Mouse (Mus musculus): Measurements from ENCODE around the gene Lexm. TPM values are rescaled to one million over a fixed set of nuclear protein-coding genes. Genes with fewer than 3 reads are reported as not detected.

Lexm gene
- polyA plus RNA-seq, 1 experiment from 2014 or later, result not detected

- Histone ChIP-seq H3K4me1 (replicated peaks; ENCODE audit: control insufficient read depth, insufficient read depth, low read length) (0 out of 2 replicates have a peak, but pooled peaks cover 8% of the 10 kb centered on the region), H3K9ac (ENCODE audit: low read depth, low read length) (no peak overlapping the region), H3K36me3 (ENCODE audit: control insufficient read depth, insufficient read depth) (no peaks in the 10 kb centered on the region), H3K4me3 (ENCODE audit: low read depth, low read length) (no peak overlapping the region), H3K27ac (ENCODE audit: low read depth, low read length) (no peak overlapping the region), H3K27me3 (replicated peaks; ENCODE audit: control insufficient read depth, insufficient read depth, low read length) (no peaks in the 10 kb centered on the region), H3K4me2 (replicated peaks; ENCODE audit: low read depth) (no peak overlapping the region), H3K9me3 (ENCODE audit: control insufficient read depth) (no peaks in the 10 kb centered on the region)
- no peak for ATAC-seq
- WGBS, result 61% methylated on average over 3 of the region's 3 CpGs
- no peak for TF ChIP-seq CTCF (IDR thresholded peaks at IDR 0.05; ENCODE audit: low read depth)
Measured at GRCm38 (mm10) chr4:106613560-106613959, 3.5 kb downstream of the Lexm start.

GRCm38 (mm10) chr4:106613105-106613504 lies 3.9 kb downstream of the Lexm start:
- ATAC-seq, result no peak
- WGBS, result 79% methylated on average over 8 of the region's 8 CpGs
- Histone ChIP-seq H3K27me3 (replicated peaks; ENCODE audit: control insufficient read depth, insufficient read depth, low read length) (no peaks in the 10 kb centered on the region), H3K9ac (ENCODE audit: low read depth, low read length) (no peak overlapping the region), H3K36me3 (ENCODE audit: control insufficient read depth, insufficient read depth) (no peaks in the 10 kb centered on the region), H3K4me1 (replicated peaks; ENCODE audit: control insufficient read depth, insufficient read depth, low read length) (0 out of 2 replicates have a peak, but pooled peaks cover 8% of the 10 kb centered on the region), H3K9me3 (ENCODE audit: control insufficient read depth) (no peaks in the 10 kb centered on the region), H3K4me2 (replicated peaks; ENCODE audit: low read depth) (no peak overlapping the region), H3K4me3 (ENCODE audit: low read depth, low read length) (no peak overlapping the region), H3K27ac (ENCODE audit: low read depth, low read length) (no peak overlapping the region)
- TF ChIP-seq CTCF (IDR thresholded peaks at IDR 0.05; ENCODE audit: low read depth), result no peak

- Histone ChIP-seq H3K27me3 (replicated peaks; ENCODE audit: control insufficient read depth, insufficient read depth, low read length) (no peaks in the 10 kb centered on the region), H3K4me2 (replicated peaks; ENCODE audit: low read depth) (no peak overlapping the region), H3K9me3 (ENCODE audit: control insufficient read depth) (no peaks in the 10 kb centered on the region), H3K27ac (ENCODE audit: low read depth, low read length) (no peak overlapping the region), H3K36me3 (ENCODE audit: control insufficient read depth, insufficient read depth) (no peaks in the 10 kb centered on the region), H3K4me1 (replicated peaks; ENCODE audit: control insufficient read depth, insufficient read depth, low read length) (no peaks in the 10 kb centered on the region), H3K4me3 (ENCODE audit: low read depth, low read length) (no peak overlapping the region), H3K9ac (ENCODE audit: low read depth, low read length) (no peak overlapping the region)
- no peak for TF ChIP-seq CTCF (IDR thresholded peaks at IDR 0.05; ENCODE audit: low read depth)
- 63% methylated on average over 1 of the region's 1 CpGs for WGBS
- no peak for ATAC-seq
Measured at GRCm38 (mm10) chr4:106607905-106608304, 9.1 kb downstream of the Lexm start.

GRCm38 (mm10) chr4:106606639-106607554 lies 10.1 kb downstream of the Lexm start:
- H3K4me1 ChIP-seq (replicated peaks; ENCODE audit: control insufficient read depth, insufficient read depth, low read length), result no peaks in the 10 kb centered on the region
- H3K27ac ChIP-seq (ENCODE audit: low read depth, low read length), result no peak overlapping the region
- H3K9ac ChIP-seq (ENCODE audit: low read depth, low read length), result no peak overlapping the region
- H3K4me2 ChIP-seq (replicated peaks; ENCODE audit: low read depth), result 0 out of 2 replicates have a peak overlapping the region, but pooled peaks have one; percentile 21
- H3K27me3 ChIP-seq (replicated peaks; ENCODE audit: control insufficient read depth, insufficient read depth, low read length), result no peaks in the 10 kb centered on the region
- 40% methylated on average over 18 of the region's 18 CpGs for WGBS
- no peaks in the 10 kb centered on the region for H3K36me3 ChIP-seq (ENCODE audit: control insufficient read depth, insufficient read depth)
- ATAC-seq, result peak; percentile 56; the same call in 1 of the 2 replicates
- TF ChIP-seq CTCF (IDR thresholded peaks at IDR 0.05; ENCODE audit: low read depth), result no peak
- H3K4me3 ChIP-seq (ENCODE audit: low read depth, low read length), result no peak overlapping the region
- H3K9me3 ChIP-seq (ENCODE audit: control insufficient read depth), result peaks cover 3% of the 10 kb centered on the region; the same call in 1 of the 2 replicates

GRCm38 (mm10) chr4:106600770-106601169 lies 16.3 kb downstream of the Lexm start:
- Histone ChIP-seq H3K27me3 (replicated peaks; ENCODE audit: control insufficient read depth, insufficient read depth, low read length) (no peaks in the 10 kb centered on the region), H3K4me1 (replicated peaks; ENCODE audit: control insufficient read depth, insufficient read depth, low read length) (no peaks in the 10 kb centered on the region), H3K9ac (ENCODE audit: low read depth, low read length) (no peak overlapping the region), H3K9me3 (ENCODE audit: control insufficient read depth) (peaks cover 3% of the 10 kb centered on the region; the same call in 1 of the 2 replicates), H3K36me3 (ENCODE audit: control insufficient read depth, insufficient read depth) (no peaks in the 10 kb centered on the region), H3K27ac (ENCODE audit: low read depth, low read length) (no peak overlapping the region), H3K4me3 (ENCODE audit: low read depth, low read length) (no peak overlapping the region), H3K4me2 (replicated peaks; ENCODE audit: low read depth) (no peak overlapping the region)
- TF ChIP-seq CTCF (IDR thresholded peaks at IDR 0.05; ENCODE audit: low read depth), result no peak
- ATAC-seq, result no peak
- WGBS, result 67% methylated on average over 4 of the region's 4 CpGs

GRCm38 (mm10) chr4:106599415-106599814 lies 17.6 kb downstream of the Lexm start:
- Histone ChIP-seq H3K27ac (ENCODE audit: low read depth, low read length) (no peak overlapping the region), H3K4me3 (ENCODE audit: low read depth, low read length) (no peak overlapping the region), H3K4me1 (replicated peaks; ENCODE audit: control insufficient read depth, insufficient read depth, low read length) (no peaks in the 10 kb centered on the region), H3K9me3 (ENCODE audit: control insufficient read depth) (peaks cover 3% of the 10 kb centered on the region; the same call in 1 of the 2 replicates), H3K36me3 (ENCODE audit: control insufficient read depth, insufficient read depth) (no peaks in the 10 kb centered on the region), H3K9ac (ENCODE audit: low read depth, low read length) (no peak overlapping the region), H3K4me2 (replicated peaks; ENCODE audit: low read depth) (no peak overlapping the region), H3K27me3 (replicated peaks; ENCODE audit: control insufficient read depth, insufficient read depth, low read length) (no peaks in the 10 kb centered on the region)
- 24% methylated on average over 1 of the region's 1 CpGs for WGBS
- ATAC-seq, result no peak
- TF ChIP-seq CTCF (IDR thresholded peaks at IDR 0.05; ENCODE audit: low read depth), result peak; percentile 36

Measured in intestine, postnatal 0 days (tissue).